Mouse (Mus musculus): ENCODE data around the gene Tmem206. TPM values are rescaled to one million over a fixed set of nuclear protein-coding genes. Genes with fewer than 3 reads are reported as not detected.
A peak's percentile ranks its signal among the peaks of the same experiment; 100 is the strongest.

Gene Tmem206
- total RNA-seq (2015) (9.4 and 14.9 TPM in 2 replicates), total RNA-seq (2017) (9.0 and 10.3 TPM in 2 replicates)

DNA sequence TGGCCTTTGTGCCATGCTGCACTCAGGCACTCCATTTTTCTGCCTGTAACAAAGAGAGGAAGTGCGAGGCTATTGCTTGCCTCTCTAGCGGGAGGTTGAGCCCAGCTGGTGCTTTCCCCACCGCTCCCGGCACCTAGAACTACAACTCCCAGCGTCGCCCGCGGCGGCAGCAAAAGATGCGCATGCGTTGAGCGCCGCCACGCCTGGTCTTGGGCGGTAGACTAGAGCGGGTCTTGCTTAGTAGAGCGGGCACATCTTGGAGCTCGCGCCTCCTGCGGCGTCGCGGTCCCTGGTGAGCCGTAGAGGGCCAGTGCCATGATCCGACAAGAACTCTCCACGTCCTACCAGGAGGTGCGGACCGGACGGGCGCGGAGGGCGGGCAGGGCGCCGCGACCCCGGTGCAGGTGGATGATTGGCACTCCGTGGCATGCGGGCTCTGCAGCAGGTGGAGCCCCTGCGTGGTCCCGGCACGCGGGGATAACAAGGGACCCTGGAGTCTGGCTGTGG is at the start of gene Tmem206:
TSS of gene Tmem206 (plus strand) at position 187 of the 507 bp plus-strand sequence.
- ATAC-seq (ENCODE audit: poor library complexity, severe bottlenecking), result peak; percentile 89

DNA sequence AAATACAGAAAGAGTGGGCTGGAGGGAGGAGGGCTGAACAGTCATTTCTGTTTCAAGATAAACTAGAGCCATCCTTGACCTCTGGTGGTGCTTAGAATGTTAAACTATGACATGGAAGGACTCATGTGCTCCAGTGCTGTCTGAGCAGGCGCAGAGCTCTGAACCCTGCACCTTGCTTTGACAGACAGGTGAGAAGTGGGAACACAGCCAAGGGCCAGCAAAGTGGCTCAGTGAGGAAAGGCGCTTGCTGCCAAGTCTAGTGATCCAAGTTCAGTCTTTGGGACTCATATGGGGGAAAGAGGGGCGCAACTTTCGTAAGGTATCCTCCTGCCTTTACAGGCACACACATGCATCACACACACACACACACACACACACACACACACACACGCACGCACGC is 49.5 kb upstream of the Tmem206 start:
- no peak for ATAC-seq (ENCODE audit: poor library complexity, severe bottlenecking)

DNA sequence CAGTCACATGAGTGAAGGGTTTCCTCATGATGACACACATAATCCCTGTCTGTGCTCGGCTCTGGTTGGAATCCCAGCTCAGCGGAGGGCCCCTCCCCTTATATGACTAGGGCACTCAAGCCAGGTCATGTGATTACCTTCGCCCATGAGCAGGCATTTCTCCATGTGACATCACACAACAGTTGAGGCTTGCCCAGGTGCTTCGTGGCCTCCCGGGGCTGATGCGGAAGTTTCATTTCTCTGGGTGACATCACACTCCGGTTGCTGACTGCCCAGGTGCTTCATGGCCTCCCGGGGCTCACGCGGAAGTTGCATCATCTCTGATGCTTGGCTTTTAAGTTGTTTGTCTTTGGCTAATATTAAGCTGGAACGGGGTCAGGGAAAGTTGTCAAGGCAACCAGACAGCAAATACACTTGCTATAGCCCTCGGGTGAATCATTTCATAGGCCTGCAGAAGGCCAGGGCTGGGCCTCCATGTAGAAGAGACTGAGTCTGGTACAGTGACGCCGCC is 48.1 kb upstream of the Tmem206 start:
- peak; percentile 69 for ATAC-seq (ENCODE audit: poor library complexity, severe bottlenecking)

DNA sequence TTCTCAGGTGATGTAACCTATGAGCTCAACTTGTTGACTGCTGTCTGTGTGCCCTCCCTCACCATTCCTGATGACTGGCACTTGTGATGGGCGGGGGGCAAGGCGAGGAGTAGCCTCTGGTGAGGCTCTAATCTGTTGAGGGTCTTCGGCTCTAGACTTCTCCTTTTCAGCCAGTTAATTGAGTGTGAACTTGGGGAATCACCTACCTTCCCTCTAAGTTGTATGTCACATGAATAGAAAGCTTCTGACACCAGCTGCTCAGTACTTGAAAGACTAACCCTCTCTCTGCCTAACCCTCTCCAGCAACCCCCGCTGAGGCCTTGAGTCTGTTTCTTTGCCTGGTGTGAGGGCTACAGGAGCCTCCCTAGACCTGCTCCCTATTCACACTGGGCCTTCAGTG is 47.4 kb upstream of the Tmem206 start:
- ATAC-seq (ENCODE audit: poor library complexity, severe bottlenecking), result no peak

DNA sequence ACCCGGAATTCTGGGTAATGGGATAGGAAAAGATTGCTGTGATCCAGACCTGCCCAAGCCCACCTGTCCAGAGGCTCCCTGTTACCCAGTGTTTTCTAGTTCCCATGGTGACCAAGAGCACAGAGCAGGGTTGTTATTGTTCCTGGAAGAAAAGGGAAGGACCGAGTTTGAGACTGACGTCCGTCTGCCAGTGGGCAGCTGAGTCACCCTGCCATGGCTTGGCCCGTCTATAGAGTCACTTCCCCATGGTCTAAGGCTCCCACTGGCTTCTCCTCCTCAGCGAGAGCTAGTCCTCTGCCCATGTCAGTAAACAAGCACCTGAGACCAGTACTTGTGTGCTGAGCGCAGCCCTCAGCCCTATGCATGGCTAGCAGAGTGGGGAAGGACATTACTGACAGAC is 44.5 kb upstream of the Tmem206 start:
- ATAC-seq (ENCODE audit: poor library complexity, severe bottlenecking), result peak; percentile 86

DNA sequence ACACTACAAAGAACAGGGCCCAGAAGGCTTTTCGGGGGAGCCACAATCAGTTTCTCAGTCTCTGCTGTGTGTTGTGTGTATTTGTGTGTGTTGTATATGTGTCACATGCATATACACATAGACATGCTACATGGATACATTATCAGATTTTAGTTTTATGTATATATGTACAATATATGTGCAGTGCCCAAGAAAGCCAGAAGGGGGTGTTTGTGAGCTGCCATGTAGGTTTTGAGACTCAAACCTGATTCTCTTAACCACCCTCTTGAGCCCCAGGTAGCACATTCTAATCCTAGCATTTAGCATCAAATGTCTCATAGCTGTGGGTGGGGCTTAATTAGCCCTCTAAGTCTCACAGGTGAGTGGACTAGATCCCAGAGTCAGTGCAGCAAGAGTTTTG is 43.4 kb upstream of the Tmem206 start:
- ATAC-seq (ENCODE audit: poor library complexity, severe bottlenecking), result no peak

DNA sequence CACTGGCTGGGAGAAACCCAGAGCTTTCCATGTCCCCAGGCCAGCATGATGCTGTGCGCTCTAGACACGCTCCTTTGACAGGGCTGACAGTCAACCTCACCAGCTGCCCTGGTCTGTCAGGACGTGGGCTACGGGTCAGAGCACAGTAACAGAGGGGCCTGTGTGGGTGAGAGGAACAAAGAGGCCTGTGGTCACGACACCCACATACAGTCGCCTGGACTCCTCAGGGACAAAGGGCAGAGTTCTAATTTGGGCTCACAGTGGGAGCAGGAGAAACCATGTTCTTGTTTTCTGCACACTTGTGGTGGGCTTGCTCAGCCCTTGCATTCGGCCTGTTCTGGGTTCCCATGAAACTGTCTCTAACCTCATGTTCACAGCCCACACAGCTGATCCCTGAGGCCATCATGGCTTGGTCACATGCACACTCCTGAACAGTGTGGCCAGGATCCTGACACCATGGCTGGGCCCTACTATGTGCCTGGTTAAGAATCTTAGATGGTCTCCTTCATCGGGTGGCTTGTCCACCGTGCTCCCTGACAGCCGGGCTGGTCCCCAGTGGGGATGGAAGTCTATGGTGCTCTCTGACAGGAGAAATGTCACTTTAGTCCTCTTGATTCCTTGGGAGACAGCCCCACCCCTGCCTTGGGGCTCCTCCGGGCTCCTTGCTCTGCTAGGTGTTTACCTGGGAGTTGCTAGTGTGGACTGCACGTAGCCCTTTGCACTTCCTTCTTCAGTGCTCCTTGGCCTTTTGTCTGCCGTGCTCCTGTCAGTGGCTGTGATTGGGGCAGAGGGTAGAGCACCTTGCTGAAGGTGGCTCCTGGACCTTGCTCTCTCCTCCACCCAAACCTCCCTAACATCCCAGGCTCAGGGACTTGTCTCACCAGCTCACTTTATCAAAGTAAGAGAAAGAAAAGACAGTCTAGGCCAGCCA is 42.3 kb upstream of the Tmem206 start:
- no peak for ATAC-seq (ENCODE audit: poor library complexity, severe bottlenecking)

DNA sequence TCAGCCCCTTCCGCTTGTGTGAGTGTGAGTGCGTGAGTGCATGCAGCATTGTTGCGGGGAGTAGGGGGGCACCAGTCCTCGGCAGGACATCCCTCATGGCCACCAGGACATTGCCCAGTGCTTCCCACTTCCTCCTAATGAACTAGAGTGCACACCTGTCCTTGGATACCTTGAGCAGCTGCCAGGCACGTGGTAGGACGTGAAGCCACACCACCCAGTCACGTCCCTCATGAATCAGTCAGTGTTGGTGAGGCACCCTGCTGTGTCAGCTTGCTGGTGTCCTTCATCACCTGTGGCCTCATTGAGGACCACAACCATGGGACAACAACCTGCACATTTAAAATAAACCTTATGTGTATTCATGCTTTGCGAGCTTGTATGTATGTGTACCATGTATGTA is 41.2 kb upstream of the Tmem206 start:
- no peak for ATAC-seq (ENCODE audit: poor library complexity, severe bottlenecking)

DNA sequence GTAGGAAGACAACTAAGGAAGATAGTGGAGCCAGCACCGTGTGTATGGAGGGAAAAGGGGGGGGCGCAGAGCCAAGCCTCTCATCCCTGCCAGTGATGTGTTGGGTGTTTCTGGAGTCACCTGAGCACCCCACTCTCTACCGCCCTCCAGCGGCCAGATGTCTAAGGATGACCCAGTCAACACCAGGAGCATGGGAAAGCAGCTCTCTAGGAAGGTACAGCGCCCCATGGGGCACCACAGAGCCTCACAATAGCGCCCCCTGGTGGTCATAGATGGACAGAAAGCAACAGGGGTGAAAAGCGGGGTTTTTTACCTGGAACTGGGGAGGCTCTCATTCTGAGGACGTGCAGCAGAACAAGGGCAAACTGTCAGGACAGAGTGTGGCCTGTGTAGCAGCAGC is 37.0 kb upstream of the Tmem206 start:
- peak; percentile 94 for ATAC-seq (ENCODE audit: poor library complexity, severe bottlenecking)

DNA sequence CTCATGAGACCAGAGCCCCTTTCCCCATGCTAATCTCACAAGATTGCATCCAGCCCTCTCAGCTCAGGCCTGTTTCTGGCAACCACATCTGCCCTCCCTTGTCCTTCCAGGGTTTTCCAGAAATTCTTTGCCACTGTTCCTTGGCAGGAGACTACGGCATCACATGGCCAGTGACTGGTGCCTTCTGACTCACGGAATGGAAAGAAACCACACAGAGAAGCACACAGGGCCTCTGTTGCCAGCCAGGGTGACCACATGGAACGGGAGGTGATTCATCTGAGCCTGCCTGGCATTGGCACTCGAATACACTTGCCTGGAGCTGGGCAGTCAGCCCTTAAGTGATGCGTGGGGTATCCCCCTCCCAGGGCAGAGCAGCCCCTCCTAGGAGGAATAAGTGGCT is 33.4 kb upstream of the Tmem206 start:
- no peak for ATAC-seq (ENCODE audit: poor library complexity, severe bottlenecking)

DNA sequence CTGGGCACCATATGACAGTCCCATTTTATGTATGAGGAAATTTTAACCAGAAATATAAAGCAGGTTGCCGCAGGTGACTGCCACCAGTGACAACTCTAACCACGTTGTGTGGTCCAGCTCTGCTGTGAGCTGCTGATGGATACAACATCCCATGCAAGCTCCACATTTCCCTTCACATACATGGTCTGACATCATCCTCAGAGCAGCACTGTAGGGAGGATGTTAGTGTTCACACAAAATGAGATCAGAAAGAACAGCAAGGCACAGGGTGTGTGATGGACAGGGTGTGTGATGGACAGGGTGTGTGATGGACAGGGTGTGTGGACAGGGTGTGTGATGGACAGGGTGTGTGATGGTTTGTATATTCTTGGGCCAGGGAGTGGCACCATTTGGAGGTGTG is 32.7 kb upstream of the Tmem206 start:
- no peak for ATAC-seq (ENCODE audit: poor library complexity, severe bottlenecking)

DNA sequence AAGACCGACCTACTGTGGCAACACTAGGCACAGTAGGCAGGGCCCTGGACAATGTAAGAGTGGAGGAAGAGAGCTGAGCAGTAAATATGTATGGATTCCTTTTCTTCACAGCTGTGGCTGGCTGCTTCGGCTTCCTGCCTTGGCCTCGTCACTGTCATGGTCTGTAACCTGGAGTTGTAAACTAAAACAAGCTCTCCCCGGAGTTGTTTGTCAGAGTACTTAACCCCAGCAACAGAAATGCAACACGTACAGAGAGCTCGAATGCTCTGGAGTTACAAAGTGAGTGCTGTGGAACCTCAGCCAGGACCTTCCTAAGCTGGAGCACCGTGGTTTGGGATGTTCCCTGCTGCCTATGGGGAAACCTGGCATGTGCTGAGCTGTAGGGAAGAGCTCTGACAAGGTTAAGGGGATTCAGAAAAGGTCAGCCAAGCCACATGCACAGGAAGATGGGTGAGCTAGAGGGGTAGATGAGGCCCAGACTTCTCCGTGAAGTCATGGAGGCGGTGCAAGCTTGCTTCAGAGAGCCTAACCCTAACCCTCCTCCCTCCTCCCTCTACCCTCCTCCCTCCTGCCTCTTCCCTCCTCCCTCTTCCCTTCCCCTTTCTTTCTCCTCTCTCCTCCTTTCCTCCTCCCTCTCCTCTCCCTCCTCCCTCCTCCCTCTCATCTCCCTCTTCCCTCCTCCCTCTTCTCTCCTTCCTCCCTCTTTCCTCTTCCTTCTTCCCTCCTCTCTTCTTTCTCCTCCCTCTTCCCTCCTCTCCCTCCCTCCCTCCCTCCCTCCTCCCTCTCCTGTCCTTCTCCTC is 31.5 kb upstream of the Tmem206 start:
- no peak for ATAC-seq (ENCODE audit: poor library complexity, severe bottlenecking)

DNA sequence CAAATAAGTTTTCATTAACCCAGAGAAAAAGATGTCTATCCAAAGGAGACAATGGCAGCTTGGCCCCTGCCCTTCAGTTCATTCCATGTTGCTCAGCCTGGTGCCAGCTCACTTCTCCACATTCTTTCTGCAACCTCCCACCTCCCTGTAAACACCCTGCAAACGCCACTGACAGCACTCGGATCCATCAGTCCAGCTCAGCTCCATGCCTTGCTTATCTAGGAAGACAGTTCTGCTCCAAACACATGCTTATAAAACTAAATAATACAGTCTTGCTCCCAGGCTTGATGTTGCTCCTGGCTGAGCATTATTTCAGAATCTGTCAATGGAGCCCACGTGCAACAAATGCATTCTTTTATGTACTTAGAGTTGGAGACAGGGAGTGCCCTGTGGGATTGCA is 29.9 kb upstream of the Tmem206 start:
- ATAC-seq (ENCODE audit: poor library complexity, severe bottlenecking), result no peak

DNA sequence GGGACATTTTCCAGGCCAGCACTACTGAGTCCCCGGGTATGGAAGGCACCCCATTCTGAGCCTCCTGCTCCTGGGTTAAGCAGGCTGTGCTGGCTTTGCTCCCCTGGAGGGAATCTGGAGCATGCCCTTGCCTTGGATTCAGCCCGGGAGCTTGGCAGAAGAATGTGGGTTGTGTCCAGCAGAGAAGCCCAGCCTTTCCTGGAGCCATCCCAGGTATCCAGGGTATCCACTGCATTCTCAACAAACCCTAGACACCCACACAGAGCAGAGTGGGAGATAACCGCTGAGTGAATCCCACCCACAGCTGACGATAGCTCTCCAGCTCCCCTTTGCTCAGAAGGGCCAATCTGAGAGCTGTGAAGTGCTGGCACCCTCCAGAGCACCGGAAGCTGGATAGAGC is 29.3 kb upstream of the Tmem206 start:
- no peak for ATAC-seq (ENCODE audit: poor library complexity, severe bottlenecking)

DNA sequence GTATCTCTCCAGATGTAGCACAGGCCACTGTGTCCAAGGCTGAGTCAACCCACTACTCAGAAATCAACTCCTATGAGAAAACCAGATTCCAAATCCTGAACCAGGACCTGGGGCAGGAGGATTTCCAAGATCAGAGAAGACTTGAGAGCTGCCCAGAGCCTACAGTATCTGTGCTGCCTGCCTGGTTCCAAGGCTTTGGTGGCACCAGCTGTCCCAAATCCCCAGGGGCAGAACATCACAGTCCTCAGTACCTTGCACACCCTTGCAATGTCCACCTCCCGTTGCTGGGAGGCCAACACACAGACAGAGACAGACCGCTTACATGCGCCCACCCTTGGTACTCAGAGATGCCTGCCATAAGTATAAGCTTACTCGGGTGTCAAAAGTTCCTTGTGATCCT is 27.4 kb upstream of the Tmem206 start:
- ATAC-seq (ENCODE audit: poor library complexity, severe bottlenecking), result no peak

DNA sequence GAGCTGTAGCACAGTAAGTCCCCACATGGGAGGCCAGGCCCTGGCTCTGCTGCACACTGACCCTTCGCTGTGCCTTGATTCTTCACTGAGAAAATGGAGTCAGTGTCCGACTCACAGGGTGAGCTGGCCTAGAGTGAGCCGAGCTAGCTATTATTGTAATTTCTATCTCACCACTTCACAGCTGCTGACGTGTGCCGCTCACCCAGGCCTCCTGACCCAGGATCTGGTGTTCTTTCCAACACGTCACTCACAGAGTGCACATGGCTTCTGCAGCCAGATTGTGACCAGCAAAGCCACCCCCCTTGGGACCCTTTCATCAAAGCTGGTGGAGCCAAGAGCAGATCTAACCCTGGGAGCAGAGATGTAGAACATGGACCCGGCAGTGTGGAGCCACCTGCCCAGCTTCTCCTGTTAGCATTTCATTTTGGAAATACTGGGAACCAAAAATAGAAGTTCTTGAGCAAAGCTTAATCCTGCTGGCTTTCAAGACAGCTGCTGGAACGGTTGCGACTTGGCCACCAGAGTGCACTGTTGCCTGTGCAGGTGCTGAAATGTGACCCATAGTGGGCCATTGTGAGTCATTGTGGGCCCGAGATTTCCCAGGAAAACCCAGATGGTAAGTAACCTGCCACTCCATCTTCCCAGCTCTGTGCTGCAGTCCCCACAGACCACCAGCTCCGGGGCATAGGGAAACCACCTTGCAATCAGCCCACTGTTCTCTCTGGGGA is 26.3 kb upstream of the Tmem206 start:
- peak; percentile 36; the same call in 1 of the 2 replicates for ATAC-seq (ENCODE audit: poor library complexity, severe bottlenecking)

DNA sequence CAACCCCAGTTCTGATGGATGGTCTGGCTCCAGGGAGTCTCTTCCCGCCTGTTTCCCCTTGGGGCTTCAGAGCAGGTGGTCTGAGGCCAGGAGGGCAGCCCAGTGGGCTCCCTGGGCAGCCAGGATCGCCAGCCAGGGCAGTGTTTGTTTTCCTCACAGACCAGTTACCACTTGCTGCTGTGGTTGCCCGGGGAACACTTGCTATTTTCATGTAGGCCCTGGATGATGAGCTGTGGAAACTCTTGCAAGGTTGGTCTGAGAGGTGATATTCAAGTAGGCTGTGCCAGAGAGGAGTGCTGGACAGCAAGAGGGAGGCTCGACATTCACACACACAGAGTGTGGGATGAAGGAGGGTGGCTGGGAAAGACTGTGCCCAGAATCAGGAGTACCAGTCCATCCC is 23.8 kb upstream of the Tmem206 start:
- no peak for ATAC-seq (ENCODE audit: poor library complexity, severe bottlenecking)

DNA sequence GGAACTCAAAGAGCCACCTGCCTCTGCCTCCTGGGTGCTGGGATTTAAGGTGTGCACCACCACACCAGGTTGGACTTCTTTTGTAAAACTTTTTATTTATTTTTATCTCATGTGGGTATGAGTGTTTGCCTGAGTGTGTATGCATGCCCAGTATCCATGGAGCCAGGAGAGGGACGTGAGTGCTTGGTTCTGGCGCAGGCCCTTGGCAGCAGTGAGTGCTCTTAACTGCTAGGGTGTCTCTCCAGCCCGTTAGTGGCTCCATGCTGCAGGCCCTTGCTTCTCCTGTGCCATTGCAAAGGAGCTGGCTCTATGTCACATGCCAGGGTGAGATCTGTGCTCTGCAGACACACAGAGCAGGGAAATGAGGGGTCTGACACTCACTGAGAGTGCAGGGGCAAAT is 22.0 kb upstream of the Tmem206 start:
- ATAC-seq (ENCODE audit: poor library complexity, severe bottlenecking), result no peak

DNA sequence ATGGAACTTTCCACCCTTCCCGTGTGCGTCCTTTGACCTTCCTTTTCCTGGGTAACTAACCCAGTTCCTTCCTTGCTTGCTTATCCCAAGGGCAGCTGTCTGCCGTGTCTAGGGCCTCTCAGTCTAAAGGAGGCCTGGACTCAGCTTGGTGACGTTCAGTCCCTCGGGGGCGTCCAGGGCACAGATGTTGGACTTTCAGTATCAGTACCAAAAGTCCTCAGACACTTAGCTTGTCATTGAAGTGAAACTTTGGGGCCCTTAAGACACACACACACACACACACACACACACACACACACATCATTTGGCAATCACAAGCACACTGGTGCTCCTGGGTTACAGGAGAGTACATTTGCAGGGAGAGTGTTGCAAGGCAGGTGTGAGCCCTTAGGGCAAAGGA is 21.5 kb upstream of the Tmem206 start:
- no peak for ATAC-seq (ENCODE audit: poor library complexity, severe bottlenecking)

DNA sequence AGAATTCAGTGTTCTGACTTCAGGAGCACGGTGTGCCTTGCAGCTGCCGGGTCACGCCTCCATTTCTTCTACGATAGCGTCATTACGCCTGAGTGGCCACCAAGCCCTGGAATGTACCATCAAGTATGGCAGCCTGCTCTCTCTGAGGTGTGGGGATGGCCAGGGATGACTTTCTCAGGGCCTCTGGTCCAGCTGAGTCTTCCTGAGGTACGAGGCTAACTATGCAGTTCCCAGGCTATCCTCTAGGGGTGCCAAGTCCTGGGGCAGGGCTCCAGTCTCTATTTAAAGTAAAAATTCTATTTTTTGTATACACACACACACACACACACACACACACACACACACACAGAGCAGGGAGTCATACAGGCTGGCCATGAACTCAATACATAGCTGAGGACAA is 20.1 kb upstream of the Tmem206 start:
- ATAC-seq (ENCODE audit: poor library complexity, severe bottlenecking), result peak; percentile 76

DNA sequence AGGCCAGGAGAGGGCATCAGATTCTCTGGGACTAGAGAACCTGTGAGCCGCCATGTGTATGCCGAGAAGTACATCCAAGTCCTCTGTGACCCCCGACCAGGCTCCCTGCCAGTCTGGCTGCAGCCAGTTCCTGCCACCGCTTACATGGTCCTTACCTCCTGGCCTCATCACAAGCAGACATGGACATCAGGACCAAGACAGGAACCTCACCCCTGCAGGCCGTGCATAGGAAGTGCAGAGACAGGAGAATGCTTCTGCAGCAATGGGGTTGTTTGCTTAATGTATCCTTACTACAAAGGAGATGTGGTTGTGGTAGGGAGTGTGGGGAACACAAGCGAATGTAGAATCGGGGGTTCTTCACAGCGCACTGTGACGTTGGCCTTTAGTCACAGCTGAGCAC is 19.4 kb upstream of the Tmem206 start:
- ATAC-seq (ENCODE audit: poor library complexity, severe bottlenecking), result no peak

Measured in megakaryocyte, adult 5-6 weeks (primary cell).